Mouse (Mus musculus) ES-E14 (cell line): ENCODE data around the gene Fbxo6.

ENCODE experiments used
- HCFC1 ChIP-seq: IDR thresholded peaks from 2 replicates; pipeline ENCODE4 v1.6.1; 2012; ENCODE audit warnings: low read length, inconsistent platforms, borderline replicate concordance; ENCODE audit not compliant: insufficient read depth
- ZC3H11A ChIP-seq: IDR thresholded peaks from 2 replicates; pipeline ENCODE4 v1.6.1; 2012; ENCODE audit warnings: low read depth, mild to moderate bottlenecking, inconsistent platforms, low read length, borderline replicate concordance
- ZNF384 ChIP-seq: IDR thresholded peaks from 2 replicates; pipeline ENCODE4 v1.6.1; 2012; ENCODE audit warnings: low read depth, low read length, inconsistent platforms

- TF ChIP-seq HCFC1 = no peak; the same call in 1 of the 2 replicates
- no peak for TF ChIP-seq ZC3H11A
- TF ChIP-seq ZNF384 = no peak
Measured at GRCm38 (mm10) chr4:148159544-148160435, 7.8 kb upstream of the Fbxo6 start.
